Mouse (Mus musculus): Measurements from ENCODE around the gene Adap1. TPM values are rescaled to one million over a fixed set of nuclear protein-coding genes. Genes with fewer than 3 reads are reported as not detected.

Adap1 gene
- total RNA-seq, 2 experiments from 2014 or later, result 295 to 315 TPM

DNA sequence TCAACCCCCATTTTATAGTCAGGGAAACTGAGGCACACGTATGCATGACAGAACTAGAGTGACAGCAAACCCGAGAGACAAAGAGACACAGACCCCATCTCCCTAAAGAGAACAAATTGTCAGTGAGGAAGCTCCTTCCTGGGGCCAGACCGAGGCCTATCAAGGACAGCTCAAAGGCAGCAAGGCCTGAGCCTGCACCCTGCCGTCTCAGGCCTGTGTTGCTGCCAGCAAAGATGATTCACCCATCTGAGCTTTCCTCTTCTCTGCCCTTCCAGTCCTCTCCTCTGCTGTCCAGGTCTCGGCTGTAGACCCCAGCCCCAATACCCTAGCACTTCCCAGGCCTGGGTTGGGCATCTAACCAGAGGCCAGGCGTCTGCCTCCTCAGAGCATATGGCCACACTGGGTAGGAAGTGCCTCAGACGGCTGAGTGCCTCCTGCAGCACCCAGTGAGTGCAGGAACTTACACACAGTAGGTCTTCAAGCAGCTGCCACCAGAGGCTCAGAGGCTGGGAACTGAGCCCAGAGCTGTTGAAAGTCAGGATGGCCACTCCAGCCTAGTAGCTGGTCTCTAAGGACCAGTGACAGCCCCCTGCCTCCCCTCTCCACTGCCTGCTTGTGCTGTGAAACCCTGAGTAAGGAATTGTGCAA is 1.7 kb upstream of the Adap1 start:
- intact Hi-C loops (cut with DNase I), result no loop called here

DNA sequence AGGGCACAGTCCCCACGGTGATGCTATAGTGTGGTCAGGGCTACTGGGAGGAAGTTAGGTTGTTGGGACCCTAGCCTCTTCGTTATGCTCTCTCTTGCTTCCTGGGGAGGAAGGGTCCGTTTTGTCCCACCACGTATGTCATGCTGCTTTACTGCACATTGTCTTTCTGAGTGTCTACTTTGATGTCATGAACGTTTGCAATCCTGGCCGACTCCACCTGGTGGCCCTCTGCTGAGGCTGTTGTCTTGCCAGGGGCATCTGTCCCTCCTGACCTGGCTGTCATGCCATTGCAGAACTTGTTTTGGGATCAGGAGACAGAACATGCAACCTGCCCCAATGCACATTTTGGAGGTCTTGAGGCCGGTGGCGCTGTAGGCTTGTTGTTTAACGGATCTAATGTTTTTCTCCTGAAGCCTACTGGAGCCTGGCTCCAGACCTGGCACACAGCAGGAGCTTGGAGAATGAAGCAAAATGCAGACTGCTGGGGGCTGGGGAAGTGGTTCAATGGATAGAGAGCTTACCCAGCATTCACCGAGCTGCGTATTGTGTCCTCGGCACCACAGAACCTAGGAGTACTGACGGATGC is 782 bp upstream of the Adap1 start:
- no peak for DNase-seq (ENCODE audit: low spot score in 2 of 2)
- intact Hi-C loops (cut with DNase I), result no loop called here

More for the DNA sequence above, 1.7 kb upstream of the Adap1 start:
- no peak for DNase-seq (ENCODE audit: low spot score in 2 of 2)

DNA sequence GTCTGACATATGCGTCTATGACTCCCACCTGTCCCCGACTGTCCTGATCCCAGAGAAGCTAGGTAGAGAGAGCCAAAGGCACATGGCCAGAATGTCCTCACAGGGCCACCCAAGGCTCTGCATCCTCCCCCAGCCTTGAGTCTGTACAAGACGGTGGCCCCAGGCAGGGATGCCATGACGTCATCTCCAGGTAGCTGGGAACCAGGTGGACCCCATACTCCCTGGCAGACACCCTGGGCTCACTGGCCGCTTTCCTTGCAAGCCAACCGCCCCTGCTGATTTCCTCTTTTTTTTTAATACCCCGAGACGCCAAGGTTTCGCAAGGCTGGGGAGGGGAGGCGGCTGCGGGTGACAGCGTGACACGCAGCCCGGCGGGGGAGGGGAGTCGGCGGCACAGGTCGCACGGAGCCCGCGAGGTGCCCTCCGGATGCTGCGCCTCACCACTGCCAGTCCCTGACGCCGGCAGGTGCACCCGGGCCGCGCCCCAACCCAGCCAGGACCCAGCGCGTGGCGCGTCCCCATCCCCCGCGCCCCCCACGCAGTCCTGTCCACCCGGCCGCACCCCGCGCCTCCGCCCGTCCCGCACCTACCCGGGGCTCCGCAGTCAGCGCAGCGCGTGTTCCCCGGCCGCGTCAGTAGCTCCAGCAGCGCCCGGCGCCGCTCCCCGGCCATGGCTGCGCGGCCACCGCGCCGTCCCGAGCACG is 579 bp downstream of the Adap1 start:
- intact Hi-C loops (cut with DNase I), result loop anchor here (1.0 to 2.0 kb wide), 2 partner anchors 43 to 72 kb away; partner anchors contain the start of gene Get4
- DNase-seq (ENCODE audit: low spot score in 2 of 2), result peak; percentile 61 to 62

DNA sequence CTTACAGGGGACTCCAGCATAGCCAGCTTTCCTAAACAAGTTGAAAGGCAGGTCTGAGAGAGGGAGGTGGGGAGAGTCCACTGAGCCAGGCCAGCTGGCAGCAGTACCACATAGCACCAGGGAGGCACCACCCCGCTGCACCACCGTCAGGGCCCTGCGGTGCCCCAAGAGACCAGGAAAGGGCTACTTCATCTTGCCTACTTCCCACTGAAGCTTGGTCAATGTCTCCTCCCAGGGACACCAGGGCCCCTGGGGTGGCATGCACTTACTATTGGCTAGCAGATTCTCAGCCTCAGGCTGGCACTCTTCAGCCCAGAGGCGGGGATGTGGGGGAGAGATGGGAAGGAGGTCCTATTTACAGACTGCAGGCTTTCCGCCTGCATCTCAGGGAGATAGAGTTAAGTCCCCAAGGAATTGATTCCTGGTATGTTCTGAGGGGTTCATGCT is 1.4 kb downstream of the Adap1 start:
- intact Hi-C loops (cut with DNase I), result loop anchor here (2.0 kb wide), 1 partner anchor 71 kb away; the partner anchor contains the start of gene Get4

DNA sequence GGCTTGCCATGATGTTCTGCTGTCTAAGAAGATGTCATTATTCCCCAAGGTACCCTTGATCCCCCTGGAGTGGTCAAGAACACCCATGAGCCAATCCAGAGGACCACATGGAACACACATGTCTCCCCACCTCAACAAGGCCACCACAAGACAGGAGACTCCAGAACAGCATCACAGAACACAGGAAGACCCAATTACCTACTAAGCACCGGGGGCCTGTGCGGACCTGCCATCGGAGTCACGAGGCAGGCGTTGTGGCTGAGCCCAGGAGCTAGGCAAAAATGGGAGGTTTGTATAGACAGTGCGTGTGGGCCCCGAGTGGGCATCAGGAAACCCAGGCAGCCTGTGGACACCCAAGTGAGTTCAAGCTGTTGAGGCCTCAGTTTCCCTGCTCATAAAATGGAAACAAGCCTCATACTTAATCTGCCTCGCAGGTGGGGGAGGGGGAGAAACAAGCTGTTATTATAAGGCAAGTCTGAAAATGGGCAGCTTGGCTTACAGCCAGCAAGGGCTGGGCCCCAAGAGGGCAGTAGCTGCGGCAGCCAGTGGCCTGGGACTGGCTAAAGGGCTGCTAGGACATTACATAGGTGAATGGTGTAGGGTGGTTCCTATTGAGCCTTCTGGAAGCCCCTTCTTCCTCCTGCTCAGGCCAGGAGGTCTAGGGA is 2.0 kb downstream of the Adap1 start:
- DNase-seq (ENCODE audit: low spot score in 2 of 2), result peak in 1 of 2 experiments; percentile 39
- intact Hi-C loops (cut with DNase I), result no loop called here

More for the DNA sequence above, 1.4 kb downstream of the Adap1 start:
- peak; percentile 58 to 81 for DNase-seq (ENCODE audit: low spot score in 2 of 2)

DNA sequence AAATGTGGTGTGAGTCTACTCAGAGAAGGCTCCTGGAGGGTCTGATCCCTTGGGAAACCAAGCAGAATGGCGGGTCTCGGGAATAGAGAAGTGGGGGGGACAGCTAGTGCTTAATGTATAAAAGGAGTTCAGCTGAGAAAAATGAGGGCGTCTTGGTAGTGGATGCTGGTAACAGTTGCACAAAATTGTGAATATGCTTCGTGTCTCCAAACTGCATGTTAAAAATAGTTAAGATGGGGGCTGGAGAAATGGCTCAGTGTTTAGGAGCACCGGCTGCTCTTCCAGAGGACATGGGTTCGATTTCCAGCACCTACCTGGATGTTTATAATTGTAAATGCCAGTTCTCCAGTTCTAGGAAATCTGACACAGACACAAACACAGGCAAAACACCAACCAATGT is 4.1 kb downstream of the Adap1 start:
- intact Hi-C loops (cut with DNase I), result no loop called here
- peak in 1 of 2 experiments; percentile 75 for DNase-seq (ENCODE audit: low spot score in 2 of 2)

DNA sequence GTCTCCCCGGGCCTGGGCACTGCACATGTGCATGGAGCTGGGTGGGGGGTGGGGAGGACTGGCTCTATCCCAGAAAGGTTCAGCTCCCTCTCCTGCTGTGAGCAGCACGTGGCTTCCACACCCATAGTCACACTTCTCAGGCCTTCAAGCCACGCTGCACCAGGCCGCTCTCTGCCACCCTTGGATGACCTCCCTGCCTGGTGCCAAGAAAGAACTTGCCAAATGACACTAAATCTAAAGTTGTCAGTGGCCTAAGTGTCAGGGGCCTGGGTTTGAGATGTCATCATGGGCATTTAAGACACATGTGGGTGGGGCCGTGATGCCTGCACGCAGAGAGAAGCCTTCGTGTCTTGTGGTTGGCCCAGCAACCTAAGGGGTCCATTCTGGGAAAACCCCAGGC is 5.0 kb downstream of the Adap1 start:
- intact Hi-C loops (cut with DNase I), result no loop called here
- no peak for DNase-seq (ENCODE audit: low spot score in 2 of 2)

DNA sequence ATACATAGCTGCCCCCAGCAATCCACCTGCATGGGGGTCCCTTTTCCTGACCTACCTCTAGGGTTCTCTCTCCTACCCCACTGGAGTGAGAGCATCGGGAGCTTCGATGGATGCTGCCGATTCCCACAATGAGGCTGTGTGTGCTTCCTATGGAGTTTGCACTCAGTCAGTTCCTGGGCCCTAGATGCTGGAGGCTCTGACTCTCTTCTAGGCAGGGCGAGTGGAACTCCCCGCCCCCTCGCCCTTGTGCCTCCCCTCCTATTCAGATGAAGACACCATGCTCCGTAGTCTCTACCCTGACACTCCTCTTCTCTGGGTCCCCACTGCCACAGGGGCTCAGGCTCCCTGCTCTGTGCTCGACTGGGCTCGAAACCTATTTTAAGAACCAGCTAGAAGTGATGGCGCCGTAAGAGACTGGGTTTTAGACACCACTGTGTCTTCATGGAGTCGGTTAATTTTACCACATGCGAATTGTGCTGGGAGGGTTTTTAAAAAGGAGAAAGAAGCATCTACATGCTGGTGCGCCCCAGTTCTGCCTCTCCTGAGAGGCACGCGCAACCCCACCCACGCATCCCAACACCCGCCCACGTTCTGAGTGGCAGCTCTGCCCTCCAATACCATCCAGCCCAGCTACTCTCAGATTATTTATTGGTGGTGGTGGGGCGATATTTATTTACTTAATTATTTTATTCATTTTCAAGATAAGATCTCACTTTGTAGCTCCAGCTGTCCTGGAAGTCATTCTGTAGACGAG is 7.5 kb downstream of the Adap1 start:
- intact Hi-C loops (cut with DNase I), result no loop called here
- peak; percentile 61 to 77 for DNase-seq (ENCODE audit: low spot score in 2 of 2)

DNA sequence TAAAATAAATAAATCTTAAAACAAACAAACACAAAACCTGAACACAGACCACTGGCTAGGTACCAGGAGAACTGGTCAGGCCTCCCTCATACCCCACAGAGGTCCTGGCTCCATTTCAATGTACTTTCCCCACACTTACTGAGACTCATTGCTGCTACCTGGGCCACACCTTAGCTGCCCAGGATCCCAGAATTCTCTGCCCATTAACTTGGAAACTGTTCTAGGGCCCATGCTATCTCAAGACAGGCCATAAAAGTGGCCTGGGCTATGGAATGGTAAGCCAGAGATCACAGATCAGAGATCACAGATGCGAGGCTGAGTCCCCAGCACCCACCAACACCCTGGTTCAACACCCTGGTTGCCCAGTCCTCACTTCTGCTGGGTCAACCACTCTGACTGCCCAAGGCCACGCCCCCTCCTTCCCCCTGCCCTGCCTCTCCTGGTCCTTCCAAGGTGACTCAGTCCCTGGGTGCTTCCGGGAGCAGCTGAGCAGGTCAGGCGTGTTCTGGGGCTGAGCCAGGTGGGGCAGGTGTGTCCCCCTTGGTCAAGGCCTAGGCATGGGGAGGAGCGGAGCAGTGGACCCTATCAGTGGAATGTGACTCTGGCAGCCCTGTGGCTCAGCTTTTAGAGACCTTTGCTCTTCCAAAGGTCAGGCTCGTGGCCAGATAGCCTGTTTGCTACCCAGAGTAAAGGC is 8.3 kb downstream of the Adap1 start:
- intact Hi-C loops (cut with DNase I), result no loop called here
- DNase-seq (ENCODE audit: low spot score in 2 of 2), result no peak

DNA sequence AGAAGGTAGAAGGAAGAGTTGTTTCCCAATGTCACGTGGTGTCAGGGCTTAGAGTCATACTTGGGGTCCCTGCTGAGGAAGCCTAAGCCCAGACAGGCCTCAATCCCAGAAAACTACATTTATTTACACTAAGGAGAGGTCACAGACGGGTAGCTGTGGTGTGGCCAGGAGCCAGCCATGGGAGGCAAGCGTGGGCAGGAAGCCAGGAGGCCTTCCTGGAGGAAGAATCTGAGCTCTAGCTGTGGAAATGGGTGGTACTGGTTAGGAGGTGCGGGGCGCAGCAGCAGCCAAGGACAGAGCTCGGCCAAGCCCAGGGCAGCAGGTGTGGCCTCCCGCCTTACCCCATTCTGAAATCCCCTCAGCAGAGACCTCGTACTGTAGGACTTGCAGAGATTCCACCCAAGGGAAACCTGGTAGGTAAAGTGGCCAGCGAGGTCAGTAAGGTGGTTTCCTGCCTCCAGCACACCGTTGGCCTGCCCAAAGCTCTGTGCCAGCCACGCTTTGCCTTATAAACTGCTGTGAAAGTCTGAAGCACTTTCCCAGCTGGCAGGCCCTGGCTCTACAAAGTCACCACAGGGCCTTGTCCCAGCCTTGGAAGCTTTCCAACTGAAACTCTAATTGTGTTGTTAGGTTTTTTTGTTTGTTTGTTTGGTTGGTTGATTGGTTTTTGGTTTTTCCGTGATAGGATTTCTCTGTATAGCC is 10.3 kb downstream of the Adap1 start:
- intact Hi-C loops (cut with DNase I), result no loop called here
- no peak for DNase-seq (ENCODE audit: low spot score in 2 of 2)

DNA sequence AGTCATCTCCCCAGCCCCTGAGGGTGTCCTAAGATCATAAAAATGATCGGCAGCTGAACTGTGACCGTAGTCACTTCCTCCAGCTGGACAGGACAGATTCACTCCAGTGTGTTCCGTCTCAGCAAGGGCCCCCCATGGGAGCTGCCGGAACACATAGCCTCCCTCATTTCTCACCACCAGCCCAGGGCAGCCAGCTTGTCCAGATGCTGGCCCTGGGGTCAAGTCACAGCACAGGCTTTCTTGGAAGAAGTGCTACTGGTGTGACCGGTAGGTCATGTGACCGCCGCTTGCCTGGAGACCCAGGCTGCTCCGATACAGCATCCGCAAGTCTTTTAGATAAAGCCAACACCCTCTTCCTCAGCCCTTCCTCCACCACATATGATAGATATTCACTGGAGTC is 11.9 kb downstream of the Adap1 start:
- intact Hi-C loops (cut with DNase I), result no loop called here
- DNase-seq (ENCODE audit: low spot score in 2 of 2), result no peak

DNA sequence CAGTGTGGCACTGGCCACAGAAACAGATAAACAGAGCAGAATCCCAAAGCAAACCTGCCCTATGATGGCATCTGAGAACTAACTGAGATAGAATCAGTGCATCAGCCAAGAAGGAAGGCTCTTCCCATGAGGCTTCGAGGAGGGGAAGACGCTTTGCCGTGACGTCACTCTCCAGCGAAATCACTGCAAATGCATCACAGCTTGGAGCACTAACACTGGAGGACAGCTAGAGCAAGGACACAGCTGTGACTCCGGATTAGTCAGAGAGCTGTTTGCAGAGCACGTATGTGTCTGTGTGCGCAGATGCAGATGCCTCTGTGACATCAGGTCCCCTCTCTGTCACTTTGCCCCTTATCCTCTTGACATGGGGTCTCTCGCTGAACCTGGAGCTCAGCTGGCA is 13.6 kb downstream of the Adap1 start:
- intact Hi-C loops (cut with DNase I), result no loop called here
- peak in 1 of 2 experiments; percentile 63 for DNase-seq (ENCODE audit: low spot score in 2 of 2)

DNA sequence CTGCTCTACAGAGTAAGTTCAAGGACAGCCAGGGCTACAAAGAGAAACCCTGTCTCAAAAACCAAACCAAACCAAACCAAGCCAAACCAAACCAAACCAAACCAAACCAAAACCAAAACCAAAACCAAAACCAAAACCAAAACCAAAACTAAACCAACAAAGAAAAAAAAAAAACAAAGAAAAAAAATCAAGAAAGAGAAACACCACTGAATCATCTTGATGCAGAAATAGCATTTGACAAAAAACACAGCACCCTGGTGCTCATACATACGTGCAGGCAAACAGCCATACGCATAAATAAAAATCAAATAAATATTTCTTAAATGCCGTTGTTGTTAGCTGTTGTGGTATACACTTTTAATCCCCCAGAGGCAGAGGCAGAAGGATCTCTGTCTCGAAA is 14.9 kb downstream of the Adap1 start:
- intact Hi-C loops (cut with DNase I), result no loop called here
- DNase-seq (ENCODE audit: low spot score in 2 of 2), result no peak

DNA sequence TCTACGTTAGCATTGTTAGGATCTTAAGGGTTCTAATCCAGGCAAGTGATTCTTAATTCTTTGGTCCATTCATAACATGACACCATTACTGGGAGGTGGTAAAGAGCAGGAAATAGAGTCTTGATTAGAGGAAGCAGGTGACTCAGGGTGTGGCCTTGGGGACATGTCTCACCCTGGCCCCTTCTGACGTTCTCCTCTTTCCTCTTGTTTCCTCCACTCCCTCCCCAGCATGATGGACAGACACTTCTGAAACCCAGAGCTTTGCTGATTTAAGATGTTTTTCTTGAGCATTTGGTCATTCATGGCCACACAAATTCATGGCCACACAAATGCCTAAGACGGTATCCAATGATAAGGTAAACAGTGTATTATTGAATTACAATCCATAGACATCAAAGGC is 15.5 kb downstream of the Adap1 start:
- intact Hi-C loops (cut with DNase I), result no loop called here
- DNase-seq (ENCODE audit: low spot score in 2 of 2), result no peak

DNA sequence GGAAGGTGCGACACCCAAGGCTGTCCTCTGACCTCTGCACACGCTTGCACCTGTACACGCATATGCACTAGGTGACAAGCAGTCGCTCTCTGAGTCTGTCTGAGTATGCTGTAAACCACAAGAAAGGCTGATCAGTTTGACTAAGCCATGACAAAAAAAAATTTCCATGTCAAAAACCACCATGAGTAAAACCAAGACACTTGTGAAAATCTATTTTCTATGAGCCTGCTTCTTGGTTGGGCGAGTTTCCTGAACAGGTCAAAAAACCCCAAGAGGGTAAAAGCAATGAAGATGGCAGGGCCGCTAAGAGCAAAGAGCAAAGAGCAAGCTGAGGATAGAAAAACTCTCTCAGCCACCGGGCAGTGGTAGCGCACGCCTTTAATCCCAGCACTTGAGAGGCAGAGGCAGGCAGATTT is 21.8 kb downstream of the Adap1 start:
- DNase-seq (ENCODE audit: low spot score in 2 of 2), result no peak
- intact Hi-C loops (cut with DNase I), result no loop called here

DNA sequence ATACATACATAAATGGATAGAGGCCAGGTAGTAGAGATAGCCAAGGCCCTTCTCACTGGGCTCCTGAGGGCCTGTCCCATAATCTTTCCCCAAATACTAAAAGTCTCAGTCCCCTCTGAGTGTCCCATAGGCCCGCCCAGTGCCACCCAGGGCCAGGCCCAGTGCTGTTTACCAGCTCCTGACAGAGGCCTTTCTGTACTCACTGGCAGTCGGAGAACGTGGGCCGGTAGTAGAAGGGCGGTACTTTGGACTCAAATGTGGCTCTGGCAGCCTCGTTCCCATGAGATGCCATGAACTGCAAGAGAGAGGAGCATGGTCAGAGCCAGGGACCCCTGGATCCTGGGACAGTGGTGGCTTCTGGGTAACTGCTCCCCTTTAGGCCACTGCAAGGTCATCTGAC is 23.3 kb downstream of the Adap1 start:
- DNase-seq (ENCODE audit: low spot score in 2 of 2), result no peak
- intact Hi-C loops (cut with DNase I), result no loop called here

DNA sequence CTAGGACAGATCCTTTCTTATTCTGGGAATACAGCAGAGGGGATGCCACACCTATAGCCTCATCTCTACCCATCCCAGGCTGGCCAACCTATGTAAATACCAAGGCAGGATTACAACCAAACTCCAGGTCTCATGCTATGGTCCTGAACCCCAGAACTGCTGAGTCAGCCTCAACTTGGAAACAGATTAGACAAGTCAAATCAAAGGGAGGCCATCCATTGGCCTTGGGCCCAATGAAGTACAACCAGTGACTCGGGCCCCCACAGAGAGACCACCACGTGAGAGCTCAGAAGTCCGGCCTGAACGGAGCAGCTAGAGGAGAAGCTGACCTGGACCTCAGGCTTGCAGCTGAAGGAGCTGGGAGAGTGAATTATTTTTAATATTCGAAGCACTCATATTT is 27.7 kb downstream of the Adap1 start:
- no peak for DNase-seq (ENCODE audit: low spot score in 2 of 2)
- intact Hi-C loops (cut with DNase I), result no loop called here

DNA sequence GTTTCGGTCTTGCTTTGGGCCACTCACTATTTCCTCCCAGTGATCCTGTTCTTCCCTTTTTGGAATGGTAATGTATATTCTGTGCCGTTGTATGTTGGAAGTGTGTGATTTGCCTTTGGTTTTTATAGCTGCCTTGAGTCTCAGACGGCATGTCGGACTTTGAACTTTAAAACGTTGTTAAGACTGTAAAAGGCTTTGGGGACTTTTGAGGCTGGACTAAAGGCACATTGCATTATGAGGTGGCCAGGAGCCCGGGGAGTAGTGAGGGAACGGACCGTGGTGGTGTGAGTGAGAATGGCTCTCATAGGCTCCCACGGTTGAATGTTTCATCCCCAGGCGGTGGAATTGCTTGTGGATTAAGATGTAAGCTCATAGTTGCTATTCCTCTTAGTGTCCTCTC is 28.3 kb downstream of the Adap1 start:
- intact Hi-C loops (cut with DNase I), result no loop called here
- no peak for DNase-seq (ENCODE audit: low spot score in 2 of 2)

DNA sequence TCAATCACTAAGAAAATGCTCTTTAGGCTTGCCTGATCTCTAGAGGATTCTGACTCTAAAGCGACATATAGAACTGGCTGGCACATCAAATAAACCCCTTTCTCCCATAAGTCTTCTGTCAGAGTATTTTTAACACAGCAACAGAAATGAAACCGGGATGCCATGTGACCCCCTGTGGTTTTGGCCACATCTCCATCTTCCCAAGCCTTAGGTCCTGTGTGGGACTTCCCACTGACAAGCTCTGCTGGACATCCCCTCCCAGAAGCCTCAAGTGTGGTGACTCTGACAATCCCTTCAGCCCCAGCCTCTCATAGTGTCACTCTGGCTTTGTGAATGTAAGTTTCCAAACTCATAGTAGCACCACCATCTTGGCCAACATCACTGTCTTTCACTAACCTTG is 31.3 kb downstream of the Adap1 start:
- intact Hi-C loops (cut with DNase I), result no loop called here

More for the DNA sequence above, 31.3 kb downstream of the Adap1 start:
- no peak for DNase-seq (ENCODE audit: low spot score in 2 of 2)
